ENCODE assay signal across 24 mouse cellular contexts in genomic region chr3:135919305-135919704, GRCm38 (mm10).
A peak's percentile ranks its signal among the peaks of the same experiment; 100 is the strongest.
DNase-seq lines count a peak whose midpoint lies in the region; ATAC-seq lines count a peak whose summit lies in the region.
"Had no signal": no experiment of that assay in that cellular context is flagged by ENCODE, and none has a peak within 500 bp of the region (broad histone marks: within the 10 kb centered on the region; RNA-seq: fewer than 3 reads in every experiment).

No protein-coding gene starts in this region.

- no peak overlapping the region for H3K4me2 ChIP-seq in forebrain, embryonic 15.5 days (replicated peaks)
- H3K4me2 ChIP-seq in forebrain, embryonic 13.5 days = no peak overlapping the region
- H3K4me2 ChIP-seq in hindbrain, embryonic 14.5 days (replicated peaks) = no peak overlapping the region
- no peak overlapping the region for H3K4me2 ChIP-seq in hindbrain, embryonic 12.5 days (replicated peaks)
- no peak overlapping the region for H3K4me2 ChIP-seq in midbrain, embryonic 15.5 days
- H3K4me2 ChIP-seq: embryonic facial prominence, embryonic 15.5 days had no signal

- no peaks in the 10 kb centered on the region for H3K4me1 ChIP-seq in forebrain, embryonic 15.5 days
- peaks cover 9% of the 10 kb centered on the region; the same call in 1 of the 2 replicates for H3K4me1 ChIP-seq in forebrain, embryonic 13.5 days
- H3K4me1 ChIP-seq in hindbrain, embryonic 14.5 days (replicated peaks; ENCODE audit: control insufficient read depth, insufficient read depth, low read length) = no peaks in the 10 kb centered on the region
- 0 out of 2 replicates have a peak, but pooled peaks cover 3% of the 10 kb centered on the region for H3K4me1 ChIP-seq in hindbrain, embryonic 12.5 days
- H3K4me1 ChIP-seq in midbrain, embryonic 15.5 days = peaks cover 17% of the 10 kb centered on the region
- peaks cover 15% of the 10 kb centered on the region for H3K4me1 ChIP-seq in midbrain, embryonic 10.5 days
- H3K4me1 ChIP-seq: embryonic facial prominence, embryonic 15.5 days; heart, embryonic 10.5 days had no signal

- H3K36me3 ChIP-seq in forebrain, embryonic 15.5 days = no peaks in the 10 kb centered on the region
- no peaks in the 10 kb centered on the region for H3K36me3 ChIP-seq in forebrain, embryonic 13.5 days (ENCODE audit: poor library complexity, severe bottlenecking)
- no peaks in the 10 kb centered on the region for H3K36me3 ChIP-seq in hindbrain, embryonic 14.5 days (replicated peaks; ENCODE audit: control insufficient read depth, insufficient read depth)
- H3K36me3 ChIP-seq in hindbrain, embryonic 12.5 days = no peaks in the 10 kb centered on the region
- no peaks in the 10 kb centered on the region for H3K36me3 ChIP-seq in midbrain, embryonic 15.5 days (replicated peaks)
- no peaks in the 10 kb centered on the region for H3K36me3 ChIP-seq in midbrain, embryonic 10.5 days
- H3K36me3 ChIP-seq: embryonic facial prominence, embryonic 15.5 days; G1E; heart, embryonic 10.5 days had no signal

- 61% methylated on average over 4 of the region's 4 CpGs for WGBS in forebrain, embryonic 15.5 days
- 72% methylated on average over 4 of the region's 4 CpGs for WGBS in forebrain, embryonic 13.5 days
- 78% methylated on average over 4 of the region's 4 CpGs for WGBS in hindbrain, embryonic 14.5 days
- 81% methylated on average over 4 of the region's 4 CpGs for WGBS in hindbrain, embryonic 12.5 days
- 70% methylated on average over 4 of the region's 4 CpGs for WGBS in midbrain, embryonic 15.5 days
- 91% methylated on average over 4 of the region's 4 CpGs for WGBS in midbrain, embryonic 10.5 days

- ATAC-seq in forebrain, embryonic 15.5 days (replicated peaks) = no peak
- ATAC-seq in forebrain, embryonic 13.5 days = no peak
- ATAC-seq in hindbrain, embryonic 14.5 days (ENCODE audit: low FRiP score) = no peak
- ATAC-seq in hindbrain, embryonic 12.5 days (ENCODE audit: low FRiP score) = no peak
- 0 out of 2 replicates have a peak, but pooled peaks have one; percentile 21 for ATAC-seq in midbrain, embryonic 15.5 days (replicated peaks)
- ATAC-seq: CD4-positive, CD25-positive, alpha-beta regulatory T cell, adult 4 months; inflammation-experienced regulatory T-cells, adult 6 months; intestine, postnatal 0 days had no signal

- no peak overlapping the region for H3K4me3 ChIP-seq in forebrain, embryonic 15.5 days
- H3K4me3 ChIP-seq in forebrain, embryonic 13.5 days = no peak overlapping the region
- H3K4me3 ChIP-seq in hindbrain, embryonic 14.5 days (replicated peaks; ENCODE audit: low read length) = no peak overlapping the region
- no peak overlapping the region for H3K4me3 ChIP-seq in hindbrain, embryonic 12.5 days
- no peak overlapping the region for H3K4me3 ChIP-seq in midbrain, embryonic 15.5 days
- no peak overlapping the region for H3K4me3 ChIP-seq in midbrain, embryonic 10.5 days
- H3K4me3 ChIP-seq: embryonic facial prominence, embryonic 15.5 days; erythroblast, embryonic 14.5 days; heart, embryonic 10.5 days had no signal

- no peaks in the 10 kb centered on the region for H3K27me3 ChIP-seq in forebrain, embryonic 15.5 days
- H3K27me3 ChIP-seq in forebrain, embryonic 13.5 days = no peaks in the 10 kb centered on the region
- H3K27me3 ChIP-seq in hindbrain, embryonic 14.5 days (ENCODE audit: control insufficient read depth, insufficient read depth, low read length) = no peaks in the 10 kb centered on the region
- H3K27me3 ChIP-seq in hindbrain, embryonic 12.5 days = no peaks in the 10 kb centered on the region
- no peaks in the 10 kb centered on the region for H3K27me3 ChIP-seq in midbrain, embryonic 15.5 days (replicated peaks)
- H3K27me3 ChIP-seq in midbrain, embryonic 10.5 days (ENCODE audit: low read depth, poor library complexity, severe bottlenecking) = no peaks in the 10 kb centered on the region
- H3K27me3 ChIP-seq: embryonic facial prominence, embryonic 15.5 days had no signal

- no peak for DNase-seq in hindbrain, embryonic 14.5 days (ENCODE audit: low spot score)
- DNase-seq in midbrain, embryonic 10.5 days (ENCODE audit: low spot score) = no peak
- DNase-seq in layer of hippocampus, postnatal 10 days (ENCODE audit: low spot score in 2 of 2) = no peak
- DNase-seq: adrenal gland, adult 8-10 months; adrenal gland, postnatal 36 days; B cell, adult 2 months; cerebellum, adult 11 months; cerebellum, adult 8-10 months; cerebellum, postnatal 14 days; gastrocnemius, postnatal 10 days; heart, adult 18-20 months; heart, postnatal 10 days; heart, postnatal 4 days had no signal

- H3K9me3 ChIP-seq in forebrain, embryonic 15.5 days = no peaks in the 10 kb centered on the region
- no peaks in the 10 kb centered on the region for H3K9me3 ChIP-seq in forebrain, embryonic 13.5 days (replicated peaks)
- no peaks in the 10 kb centered on the region for H3K9me3 ChIP-seq in hindbrain, embryonic 14.5 days (ENCODE audit: control insufficient read depth, low read length)
- no peaks in the 10 kb centered on the region for H3K9me3 ChIP-seq in hindbrain, embryonic 12.5 days (replicated peaks)
- H3K9me3 ChIP-seq in midbrain, embryonic 15.5 days = no peaks in the 10 kb centered on the region
- no peaks in the 10 kb centered on the region for H3K9me3 ChIP-seq in midbrain, embryonic 10.5 days (replicated peaks)
- H3K9me3 ChIP-seq: embryonic facial prominence, embryonic 15.5 days; G1E; heart, embryonic 10.5 days had no signal

- H3K9ac ChIP-seq in forebrain, embryonic 15.5 days (replicated peaks) = no peak overlapping the region
- H3K9ac ChIP-seq in forebrain, embryonic 13.5 days = no peak overlapping the region
- H3K9ac ChIP-seq in hindbrain, embryonic 14.5 days = no peak overlapping the region
- H3K9ac ChIP-seq in hindbrain, embryonic 12.5 days = no peak overlapping the region
- no peak overlapping the region for H3K9ac ChIP-seq in midbrain, embryonic 15.5 days
- H3K9ac ChIP-seq: embryonic facial prominence, embryonic 15.5 days had no signal

- peak overlapping the region; percentile 41; the same call in 1 of the 2 replicates for H3K27ac ChIP-seq in forebrain, embryonic 15.5 days (replicated peaks)
- H3K27ac ChIP-seq in forebrain, embryonic 13.5 days = no peak overlapping the region
- 0 out of 2 replicates have a peak overlapping the region, but pooled peaks have one; percentile 29 for H3K27ac ChIP-seq in hindbrain, embryonic 14.5 days
- no peak overlapping the region for H3K27ac ChIP-seq in hindbrain, embryonic 12.5 days
- H3K27ac ChIP-seq in midbrain, embryonic 15.5 days = peak overlapping the region; percentile 64
- H3K27ac ChIP-seq in midbrain, embryonic 10.5 days (replicated peaks) = no peak overlapping the region
- H3K27ac ChIP-seq: embryonic facial prominence, embryonic 15.5 days; heart, embryonic 10.5 days had no signal

Comparison
In these comparisons a context has a peak if more than half of its experiments do, and no peak if none do; other contexts are left out.
1. H3K27ac ChIP-seq: peak in forebrain, embryonic 15.5 days (single experiment), hindbrain, embryonic 14.5 days (single experiment) and midbrain, embryonic 15.5 days (single experiment); none in forebrain, embryonic 13.5 days (single experiment), hindbrain, embryonic 12.5 days (single experiment) and midbrain, embryonic 10.5 days (single experiment).